Mouse (Mus musculus) ES-E14 (cell line): ENCODE measurements at regions not wholly inside any gene's neighbourhood (a gene's known extent, or its start where the extent isn't known, plus 50 kb on each side); places are given as distances from the start of the nearest gene placed in this dataset.

ENCODE experiments used
- HCFC1 ChIP-seq: IDR thresholded peaks from 2 replicates; pipeline ENCODE4 v1.6.1; 2012; ENCODE audit warnings: low read length, inconsistent platforms, borderline replicate concordance; ENCODE audit not compliant: insufficient read depth
- ZC3H11A ChIP-seq: IDR thresholded peaks from 2 replicates; pipeline ENCODE4 v1.6.1; 2012; ENCODE audit warnings: low read depth, mild to moderate bottlenecking, inconsistent platforms, low read length, borderline replicate concordance
- ZNF384 ChIP-seq: IDR thresholded peaks from 2 replicates; pipeline ENCODE4 v1.6.1; 2012; ENCODE audit warnings: low read depth, low read length, inconsistent platforms

DNA sequence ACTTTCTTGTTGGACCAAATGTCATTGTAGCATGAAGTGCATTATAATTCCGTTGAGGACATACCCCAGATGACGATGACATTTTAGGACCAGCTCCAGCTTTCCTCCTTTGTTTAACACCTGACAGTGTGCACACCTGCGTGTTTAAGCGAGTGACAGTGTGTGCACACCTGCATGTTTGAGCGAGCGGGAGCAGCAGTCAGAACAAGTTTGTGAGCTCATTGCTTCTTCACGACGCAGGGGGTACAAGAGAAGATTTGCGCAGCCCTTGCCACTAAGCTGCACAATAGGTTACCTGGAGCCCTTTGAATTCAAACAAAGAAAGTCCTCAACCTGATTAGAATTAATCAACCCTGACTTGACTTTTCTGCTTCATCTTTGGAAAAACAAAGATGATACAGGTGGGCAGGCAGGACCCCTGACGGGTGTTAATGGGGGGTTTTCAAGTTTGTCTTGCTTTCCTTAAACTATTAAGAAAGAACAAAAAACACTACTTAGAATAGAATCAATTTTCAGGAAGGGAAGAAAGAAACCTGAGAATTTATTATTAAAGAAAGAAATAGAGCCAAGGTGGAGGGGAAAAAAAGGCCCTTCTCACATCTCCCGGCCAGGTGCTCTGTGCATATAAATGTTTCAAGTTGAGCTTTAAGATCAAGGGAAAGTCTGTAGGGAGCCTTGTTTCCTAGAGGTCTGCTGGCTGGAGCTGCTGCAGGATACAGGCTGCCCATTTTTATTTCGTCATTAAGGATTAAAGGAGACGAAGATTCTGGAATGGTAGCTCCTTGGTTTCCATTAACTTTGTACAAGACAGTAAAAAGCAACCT is 144.8 kb upstream of the Ttc29 start:
- TF ChIP-seq ZNF384 (no peak), HCFC1 (no peak), ZC3H11A (no peak)
